Mouse (Mus musculus): ENCODE measurements around the gene Ube2k.

DNA sequence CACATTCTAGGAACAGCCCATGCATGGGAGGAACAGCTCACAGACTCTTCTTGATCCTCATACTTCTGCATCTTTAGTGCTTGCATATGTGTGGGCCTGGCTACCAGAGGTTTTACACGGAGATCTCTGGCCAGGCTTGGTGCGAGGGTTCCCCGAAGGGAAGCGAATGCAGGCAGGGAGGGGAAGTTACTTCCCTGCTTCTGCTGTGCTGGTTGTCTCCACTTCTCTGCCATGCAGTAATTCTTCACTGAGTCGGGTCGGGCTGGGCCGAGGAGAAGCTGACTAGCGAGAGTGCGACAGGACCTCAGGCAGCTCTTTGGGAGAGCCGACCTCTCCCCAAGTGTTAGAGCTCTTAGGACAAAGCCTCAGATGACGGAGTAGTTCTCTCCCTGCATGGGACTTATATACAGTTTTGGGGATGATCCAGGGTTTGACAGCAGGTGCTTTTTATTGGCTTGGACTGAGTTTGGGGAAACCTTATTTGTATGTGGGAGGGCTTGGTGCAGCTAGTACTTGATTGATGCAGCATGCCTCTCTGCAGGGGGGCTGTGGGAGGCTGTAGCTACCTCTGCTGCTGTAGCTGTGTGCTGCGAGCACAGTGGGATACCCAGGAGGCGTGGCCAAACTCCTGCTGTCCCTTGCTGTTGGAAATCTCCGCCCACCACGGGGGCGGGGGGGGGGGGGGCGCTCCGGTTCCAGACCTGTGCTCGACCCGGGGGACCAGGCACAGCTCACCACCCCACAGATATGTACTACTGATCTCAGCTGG, 24.3 kb downstream of the Ube2k start:
- TF ChIP-seq TAL1 (IDR thresholded peaks at IDR 0.05; ENCODE audit: low read length) = no peak
- TF ChIP-seq GATA1 (IDR thresholded peaks at IDR 0.05; ENCODE audit: low read length) = no peak
